ENCODE assay signal across 9 mouse cellular contexts in genomic region chr2:85129496-85129971, GRCm38 (mm10). TPM values are rescaled to one million over a fixed set of nuclear protein-coding genes. Genes with fewer than 3 reads are reported as not detected.
A peak's percentile ranks its signal among the peaks of the same experiment; 100 is the strongest.
DNase-seq lines count a peak whose midpoint lies in the region; ATAC-seq lines count a peak whose summit lies in the region.
"Had no signal": no experiment of that assay in that cellular context is flagged by ENCODE, and none has a peak within 500 bp of the region (broad histone marks: within the 10 kb centered on the region; RNA-seq: fewer than 3 reads in every experiment).

No protein-coding gene starts in this region.

- 0 out of 2 replicates have a peak, but pooled peaks have one; percentile 14 for ATAC-seq in midbrain, embryonic 11.5 days (ENCODE audit: low FRiP score)
- ATAC-seq in midbrain, embryonic 14.5 days (ENCODE audit: low FRiP score, low TSS enrichment) = no peak
- ATAC-seq in heart, embryonic 16.5 days (replicated peaks; ENCODE audit: extremely low read depth, insufficient read depth, low FRiP score) = peak; percentile 88

- peaks cover 3% of the 10 kb centered on the region; the same call in 1 of the 2 replicates for H3K4me1 ChIP-seq in midbrain, embryonic 11.5 days (ENCODE audit: control insufficient read depth, insufficient read depth, low read length)
- no peaks in the 10 kb centered on the region for H3K4me1 ChIP-seq in midbrain, embryonic 14.5 days (ENCODE audit: control insufficient read depth, insufficient read depth, low read length)
- peaks cover 10% of the 10 kb centered on the region for H3K4me1 ChIP-seq in heart, embryonic 16.5 days (ENCODE audit: control insufficient read depth, insufficient read depth, low read length)

- no peak overlapping the region for H3K27ac ChIP-seq in midbrain, embryonic 11.5 days (ENCODE audit: low read depth, low read length)
- no peak overlapping the region for H3K27ac ChIP-seq in midbrain, embryonic 14.5 days (replicated peaks; ENCODE audit: low read depth, low read length)
- H3K27ac ChIP-seq in heart, embryonic 16.5 days (ENCODE audit: low read length) = peak overlapping the region; percentile 75

- no peaks in the 10 kb centered on the region for H3K36me3 ChIP-seq in midbrain, embryonic 11.5 days (ENCODE audit: control insufficient read depth, insufficient read depth, low read length)
- H3K36me3 ChIP-seq in midbrain, embryonic 14.5 days (ENCODE audit: control insufficient read depth, insufficient read depth, low read length) = no peaks in the 10 kb centered on the region
- H3K36me3 ChIP-seq in heart, embryonic 16.5 days (ENCODE audit: control insufficient read depth, insufficient read depth) = no peaks in the 10 kb centered on the region

- no peak overlapping the region for H3K9ac ChIP-seq in midbrain, embryonic 11.5 days (ENCODE audit: low read length)
- H3K9ac ChIP-seq in midbrain, embryonic 14.5 days (replicated peaks; ENCODE audit: low read length) = no peak overlapping the region
- no peak overlapping the region for H3K9ac ChIP-seq in heart, embryonic 16.5 days (ENCODE audit: low read length)

- no peak overlapping the region for H3K4me3 ChIP-seq in midbrain, embryonic 11.5 days (ENCODE audit: low read depth, low read length)
- H3K4me3 ChIP-seq in midbrain, embryonic 14.5 days (replicated peaks; ENCODE audit: low read depth, low read length) = no peak overlapping the region
- H3K4me3 ChIP-seq in heart, embryonic 16.5 days (ENCODE audit: low read length) = no peak overlapping the region

- H3K9me3 ChIP-seq in midbrain, embryonic 11.5 days (ENCODE audit: control insufficient read depth, low read length) = no peaks in the 10 kb centered on the region
- H3K9me3 ChIP-seq in midbrain, embryonic 14.5 days (ENCODE audit: control insufficient read depth, low read length) = no peaks in the 10 kb centered on the region
- no peaks in the 10 kb centered on the region for H3K9me3 ChIP-seq in heart, embryonic 16.5 days (replicated peaks; ENCODE audit: control insufficient read depth, low read length)

- no peak overlapping the region for H3K4me2 ChIP-seq in midbrain, embryonic 11.5 days
- no peak overlapping the region for H3K4me2 ChIP-seq in midbrain, embryonic 14.5 days (ENCODE audit: low read length)
- no peak overlapping the region for H3K4me2 ChIP-seq in heart, embryonic 16.5 days (ENCODE audit: low read depth, low read length)

- H3K27me3 ChIP-seq in midbrain, embryonic 11.5 days (ENCODE audit: control insufficient read depth, insufficient read depth, low read length) = no peaks in the 10 kb centered on the region
- H3K27me3 ChIP-seq in midbrain, embryonic 14.5 days (ENCODE audit: control insufficient read depth, insufficient read depth, low read length) = no peaks in the 10 kb centered on the region
- no peaks in the 10 kb centered on the region for H3K27me3 ChIP-seq in heart, embryonic 16.5 days (ENCODE audit: control insufficient read depth, insufficient read depth, low read length)

- WGBS in midbrain, embryonic 11.5 days = 45% methylated on average over 6 of the region's 6 CpGs
- WGBS in midbrain, embryonic 14.5 days = 53% methylated on average over 6 of the region's 6 CpGs
- WGBS in heart, embryonic 16.5 days = 39% methylated on average over 6 of the region's 6 CpGs

- no peak for DNase-seq in midbrain, embryonic 11.5 days (ENCODE audit: low spot score, missing footprints)
- no peak for DNase-seq in midbrain, embryonic 14.5 days
- peak; percentile 35 to 58 for DNase-seq in kidney, postnatal 4 days
- DNase-seq in skeletal muscle tissue, adult 2 months (ENCODE audit: low read depth, low spot score) = peak; percentile 34
- DNase-seq in thymus, postnatal 10 days (ENCODE audit: low spot score in 2 of 2) = no peak
- DNase-seq in urinary bladder, postnatal 14 days (ENCODE audit: low spot score) = no peak
- DNase-seq in gastrocnemius, adult 8-10 months (ENCODE audit: low spot score in 2 of 2) = no peak
- DNase-seq: cerebellum, adult 18-20 months had no signal

RNA-seq across cellular contexts. Expression of gene Aplnr, which starts 6.5 kb away (rescaled TPM):
- polyA plus RNA-seq in midbrain, embryonic 11.5 days (2014; fragmentation: Nextera tagmentation; extraction: Ambion mirVana) = 29.8 and 29.9 TPM in 2 replicates
- 10.7 and 27.7 TPM in 2 replicates for polyA plus RNA-seq in midbrain, embryonic 14.5 days (2014; fragmentation: Nextera tagmentation; extraction: Ambion mirVana)
- 42.9 and 53.3 TPM in 2 replicates for polyA plus RNA-seq in heart, embryonic 16.5 days (2015; fragmentation: Nextera tagmentation; extraction: Ambion mirVana)
- 1 to 10 TPM; 1.5 to 5.4 (median 2.6) TPM for total RNA-seq in gastrocnemius, adult 8-10 months (2022)

Comparison
In these comparisons a context has a peak if more than half of its experiments do, and no peak if none do; other contexts are left out.
1. DNase-seq: peak in kidney, postnatal 4 days (2 of 2) and skeletal muscle tissue, adult 2 months (single experiment); none in midbrain, embryonic 11.5 days (single experiment), midbrain, embryonic 14.5 days (single experiment), thymus, postnatal 10 days (0 of 2), urinary bladder, postnatal 14 days (single experiment) and gastrocnemius, adult 8-10 months (0 of 2).